Mouse (Mus musculus) ES-Bruce4 (cell line): ENCODE results near the gene Actl6a.

Source experiments
- CTCF ChIP-seq: IDR thresholded peaks from one replicate; pipeline ENCODE4 v1.8.1; 2011; ENCODE audit warnings: low read depth, low read length
- POLR2A ChIP-seq: IDR thresholded peaks from one replicate; pipeline ENCODE4 v1.8.1; 2011; ENCODE audit warnings: low read length; ENCODE audit not compliant: insufficient read depth

DNA sequence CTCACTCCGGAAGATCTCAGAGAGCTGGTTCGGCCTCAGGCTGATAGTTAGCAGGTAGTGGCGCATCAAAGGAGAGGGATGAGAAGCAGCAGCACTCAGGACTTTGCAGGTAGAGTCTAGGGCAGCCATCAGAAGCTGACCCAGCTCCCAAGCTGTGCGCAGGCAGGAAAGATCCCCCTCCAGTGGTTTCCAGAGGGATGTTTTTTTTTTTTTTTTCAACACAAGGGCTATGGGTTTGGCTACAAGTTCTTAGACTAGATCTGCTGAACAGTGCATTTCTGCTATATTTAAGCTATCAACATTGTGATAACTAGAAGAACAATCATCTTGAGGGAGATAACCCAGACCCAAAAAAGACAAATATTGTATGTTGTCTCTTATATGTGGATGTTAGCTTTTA is 18.9 kb upstream of the Actl6a start:
- TF ChIP-seq POLR2A (no peak), CTCF (no peak)
